26 mouse cellular contexts compared by ENCODE assay signal in genomic region chr9:101945326-101945725, GRCm38 (mm10).
A peak's percentile ranks its signal among the peaks of the same experiment; 100 is the strongest.
DNase-seq lines count a peak whose midpoint lies in the region; ATAC-seq and TF ChIP-seq lines count a peak whose summit lies in the region.
"Had no signal": no experiment of that assay in that cellular context is flagged by ENCODE, and none has a peak within 500 bp of the region (broad histone marks: within the 10 kb centered on the region; RNA-seq: fewer than 3 reads in every experiment).

No protein-coding gene starts in this region.

- no peak for DNase-seq in forebrain, embryonic 11.5 days (ENCODE audit: low spot score)
- DNase-seq in left cerebral cortex, postnatal 4 days, result peak; percentile 44
- no peak for DNase-seq in left cerebral cortex, adult 2 months (ENCODE audit: extremely low spot score in 1 of 2, low spot score in 2 of 2)
- DNase-seq in cerebellum, adult 9-10 months, result peak; percentile 20
- DNase-seq in liver, embryonic 13.5 days, result no peak
- DNase-seq in ovary, postnatal 14 days (ENCODE audit: low spot score), result no peak
- DNase-seq: adrenal gland, postnatal 36 days; B cell, adult 2 months; heart, adult 2 months; heart, postnatal 36 days; kidney, adult 2 months; kidney, postnatal 14 days; layer of hippocampus, postnatal 36 days; right cerebral cortex, postnatal 14 days; thymus, adult 18-20 months; thymus, postnatal 4 days had no signal

- no peaks in the 10 kb centered on the region for H3K9me3 ChIP-seq in forebrain, embryonic 16.5 days (ENCODE audit: control insufficient read depth, low read length)
- H3K9me3 ChIP-seq in forebrain, embryonic 11.5 days (ENCODE audit: control insufficient read depth, low read length), result no peaks in the 10 kb centered on the region
- no peaks in the 10 kb centered on the region for H3K9me3 ChIP-seq in liver, embryonic 13.5 days (replicated peaks)
- H3K9me3 ChIP-seq: embryonic facial prominence, embryonic 13.5 days; limb, embryonic 15.5 days; lung, embryonic 15.5 days; midbrain, embryonic 13.5 days; stomach, embryonic 15.5 days had no signal

- H3K27me3 ChIP-seq in forebrain, embryonic 16.5 days (replicated peaks; ENCODE audit: control insufficient read depth, insufficient read depth, low read length), result no peaks in the 10 kb centered on the region
- no peaks in the 10 kb centered on the region for H3K27me3 ChIP-seq in forebrain, embryonic 11.5 days (ENCODE audit: control insufficient read depth, insufficient read depth, low read length)
- peaks cover 5% of the 10 kb centered on the region; the same call in 1 of the 2 replicates for H3K27me3 ChIP-seq in liver, embryonic 13.5 days
- H3K27me3 ChIP-seq: embryonic facial prominence, embryonic 13.5 days; lung, embryonic 15.5 days; midbrain, embryonic 13.5 days; stomach, embryonic 15.5 days had no signal

- WGBS in forebrain, embryonic 16.5 days, result 38% methylated on average over 7 of the region's 7 CpGs
- WGBS in forebrain, embryonic 11.5 days, result 61% methylated on average over 7 of the region's 7 CpGs
- 58% methylated on average over 7 of the region's 7 CpGs for WGBS in liver, embryonic 13.5 days (ENCODE audit: insufficient replicate concordance)

- H3K9ac ChIP-seq in forebrain, embryonic 16.5 days (replicated peaks; ENCODE audit: low read depth, low read length), result no peak overlapping the region
- H3K9ac ChIP-seq in forebrain, embryonic 11.5 days (ENCODE audit: low read length), result no peak overlapping the region
- no peak overlapping the region for H3K9ac ChIP-seq in liver, embryonic 13.5 days
- H3K9ac ChIP-seq: embryonic facial prominence, embryonic 13.5 days; limb, embryonic 15.5 days; lung, embryonic 15.5 days; midbrain, embryonic 13.5 days; stomach, embryonic 15.5 days had no signal

- intact Hi-C loops in left cerebral cortex, postnatal 4 days (cut with DNase I), result no loop called here
- intact Hi-C loops in left cerebral cortex, adult 2 months (cut with DNase I), result no loop called here

- H3K36me3 ChIP-seq in forebrain, embryonic 16.5 days (ENCODE audit: control insufficient read depth, insufficient read depth), result no peaks in the 10 kb centered on the region
- H3K36me3 ChIP-seq in forebrain, embryonic 11.5 days (ENCODE audit: control insufficient read depth, insufficient read depth, low read length), result no peaks in the 10 kb centered on the region
- no peaks in the 10 kb centered on the region for H3K36me3 ChIP-seq in liver, embryonic 13.5 days
- H3K36me3 ChIP-seq: embryonic facial prominence, embryonic 13.5 days; limb, embryonic 15.5 days; lung, embryonic 15.5 days; midbrain, embryonic 13.5 days; stomach, embryonic 15.5 days had no signal

- peaks cover 15% of the 10 kb centered on the region for H3K4me1 ChIP-seq in forebrain, embryonic 16.5 days (replicated peaks; ENCODE audit: control insufficient read depth, insufficient read depth, low read length)
- peaks cover 4% of the 10 kb centered on the region for H3K4me1 ChIP-seq in forebrain, embryonic 11.5 days (replicated peaks; ENCODE audit: control insufficient read depth, insufficient read depth, low read length)
- H3K4me1 ChIP-seq in liver, embryonic 13.5 days (replicated peaks), result peaks cover 22% of the 10 kb centered on the region
- H3K4me1 ChIP-seq: embryonic facial prominence, embryonic 13.5 days; limb, embryonic 15.5 days; lung, embryonic 15.5 days; stomach, embryonic 15.5 days had no signal

- no peak overlapping the region for H3K27ac ChIP-seq in forebrain, embryonic 16.5 days (ENCODE audit: low read length)
- no peak overlapping the region for H3K27ac ChIP-seq in forebrain, embryonic 11.5 days (ENCODE audit: low read depth, low read length)
- no peak overlapping the region for H3K27ac ChIP-seq in left cerebral cortex, adult 2 months
- H3K27ac ChIP-seq in liver, embryonic 13.5 days, result no peak overlapping the region
- H3K27ac ChIP-seq: embryonic facial prominence, embryonic 13.5 days; heart, adult 2 months; layer of hippocampus, adult 2 months; limb, embryonic 15.5 days; lung, embryonic 15.5 days; macrophage; midbrain, embryonic 13.5 days; stomach, embryonic 15.5 days had no signal

- H3K4me2 ChIP-seq in forebrain, embryonic 16.5 days (ENCODE audit: low read length), result no peak overlapping the region
- no peak overlapping the region for H3K4me2 ChIP-seq in forebrain, embryonic 11.5 days (ENCODE audit: low read depth, low read length, severe bottlenecking)
- H3K4me2 ChIP-seq in liver, embryonic 13.5 days, result 0 out of 2 replicates have a peak overlapping the region, but pooled peaks have one; percentile 17
- H3K4me2 ChIP-seq: embryonic facial prominence, embryonic 13.5 days; limb, embryonic 15.5 days; lung, embryonic 15.5 days; midbrain, embryonic 13.5 days; stomach, embryonic 15.5 days had no signal

- TF ChIP-seq CTCF in left cerebral cortex, adult 2 months (IDR thresholded peaks at IDR 0.05), result no peak

- no peak overlapping the region for H3K4me3 ChIP-seq in forebrain, embryonic 16.5 days (replicated peaks; ENCODE audit: low read length)
- H3K4me3 ChIP-seq in forebrain, embryonic 11.5 days (ENCODE audit: low read depth, low read length), result no peak overlapping the region
- H3K4me3 ChIP-seq in left cerebral cortex, adult 2 months, result no peak overlapping the region
- H3K4me3 ChIP-seq in liver, embryonic 13.5 days (replicated peaks), result no peak overlapping the region
- H3K4me3 ChIP-seq: embryonic facial prominence, embryonic 13.5 days; heart, adult 2 months; layer of hippocampus, adult 2 months; limb, embryonic 15.5 days; lung, embryonic 15.5 days; midbrain, embryonic 13.5 days; myocyte; stomach, embryonic 15.5 days had no signal

- ATAC-seq in forebrain, embryonic 16.5 days, result peak; percentile 45; the same call in 1 of the 2 replicates
- no peak for ATAC-seq in forebrain, embryonic 11.5 days (replicated peaks; ENCODE audit: low FRiP score)
- ATAC-seq in liver, embryonic 13.5 days (ENCODE audit: low read depth), result no peak
- no peak for ATAC-seq in frontal cortex, adult (ENCODE audit: low TSS enrichment)
- ATAC-seq: midbrain, embryonic 13.5 days had no signal

Comparison
In these comparisons a context has a peak if more than half of its experiments do, and no peak if none do; other contexts are left out.
1. DNase-seq: peak in left cerebral cortex, postnatal 4 days (single experiment) and cerebellum, adult 9-10 months (single experiment); none in forebrain, embryonic 11.5 days (single experiment), left cerebral cortex, adult 2 months (0 of 2), liver, embryonic 13.5 days (single experiment) and ovary, postnatal 14 days (single experiment).